Mouse (Mus musculus) myocyte (in vitro differentiated cells): ENCODE results near the gene Spata7. TPM values are rescaled to one million over a fixed set of nuclear protein-coding genes. Genes with fewer than 3 reads are reported as not detected.

Experiments
- H3K27me3 ChIP-seq: one replicate; pipeline ENCODE4 v1.6.1; 2011; ENCODE audit not compliant: control insufficient read depth, insufficient read depth, insufficient read length
- H3K36me3 ChIP-seq: one replicate; pipeline ENCODE4 v1.6.1; 2011; ENCODE audit not compliant: control insufficient read depth, insufficient read depth
- H3K4me2 ChIP-seq: one replicate; pipeline ENCODE4 v1.6.1; 2011; ENCODE audit warnings: low read depth, control low read depth
- H3K4me3 ChIP-seq: one replicate; pipeline ENCODE4 v1.5.1; 2011; ENCODE audit warnings: mild to moderate bottlenecking, control low read depth, moderate library complexity
- H3K79me2 ChIP-seq: one replicate; pipeline ENCODE4 v1.6.1; 2011; ENCODE audit not compliant: control insufficient read depth, insufficient read depth
- H3ac ChIP-seq: one replicate; pipeline ENCODE4 v1.6.1; 2011; ENCODE audit not compliant: control insufficient read depth, insufficient read length
- CEBPB ChIP-seq: IDR thresholded peaks from 2 replicates; pipeline ENCODE4 v1.6.1; 2011; ENCODE audit warnings: mild to moderate bottlenecking, moderate library complexity; ENCODE audit not compliant: poor library complexity, insufficient read depth, severe bottlenecking
- E2F4 ChIP-seq: IDR thresholded peaks from one replicate; pipeline ENCODE4 v1.6.1; 2011; ENCODE audit warnings: mild to moderate bottlenecking, control low read depth, moderate library complexity; ENCODE audit not compliant: insufficient read depth
- MAX ChIP-seq: IDR thresholded peaks from one replicate; pipeline ENCODE4 v1.6.1; 2011; ENCODE audit warnings: low read depth, mild to moderate bottlenecking, control low read depth
- MYOD1 ChIP-seq, 3 experiments: IDR thresholded peaks; one replicate each; pipeline ENCODE4 v1.6.1; 2011; ENCODE audit warnings: control low read depth in 2 of 3, low read depth in 2 of 3, mild to moderate bottlenecking in 2 of 3, moderate library complexity in 1 of 3; ENCODE audit not compliant: insufficient read length in 2 of 3, control insufficient read depth in 1 of 3
- MYOG ChIP-seq, 3 experiments: IDR thresholded peaks; one replicate each; pipeline ENCODE4 v1.6.1; 2011; ENCODE audit warnings: control low read depth in 2 of 3, low read depth in 2 of 3, mild to moderate bottlenecking in 2 of 3; ENCODE audit not compliant: insufficient read length in 2 of 3, control insufficient read depth in 1 of 3, insufficient read depth in 1 of 3
- POLR2A ChIP-seq: IDR thresholded peaks from one replicate; pipeline ENCODE4 v1.6.1; 2011; ENCODE audit warnings: low read depth, mild to moderate bottlenecking, control low read depth, moderate library complexity; ENCODE audit not compliant: insufficient read length
- POLR2AphosphoS2 ChIP-seq: IDR thresholded peaks from one replicate; pipeline ENCODE4 v1.6.1; 2011; ENCODE audit warnings: low read depth, control low read depth; ENCODE audit not compliant: insufficient read length
- REST ChIP-seq: IDR thresholded peaks from one replicate; pipeline ENCODE4 v1.6.1; 2011; ENCODE audit warnings: mild to moderate bottlenecking, control low read depth, moderate library complexity; ENCODE audit not compliant: insufficient read depth, insufficient read length
- SRF ChIP-seq: IDR thresholded peaks from one replicate; pipeline ENCODE4 v1.6.1; 2011; ENCODE audit warnings: low read depth; ENCODE audit not compliant: control insufficient read depth, insufficient read length
- TCF12 ChIP-seq: IDR thresholded peaks from one replicate; pipeline ENCODE4 v1.6.1; 2011; ENCODE audit warnings: mild to moderate bottlenecking, control low read depth; ENCODE audit not compliant: poor library complexity, insufficient read depth, severe bottlenecking
- TCF3 ChIP-seq: IDR thresholded peaks from one replicate; pipeline ENCODE4 v1.6.1; 2011; ENCODE audit warnings: low read depth, control low read depth; ENCODE audit not compliant: insufficient read length
- USF1 ChIP-seq: IDR thresholded peaks from one replicate; pipeline ENCODE4 v1.6.1; 2011; ENCODE audit warnings: low read depth, mild to moderate bottlenecking, control low read depth, moderate library complexity
- polyA plus RNA-seq: library from polyadenylated mRNA; unstranded; fragments of >200 nt; fragmentation: generic; extraction: Trizol; gene quantifications from one replicate; pipeline ENCODE4 v1.2.1, GENCODE M21; 2012; ENCODE audit warnings: missing spikeins

Gene Spata7
- polyA plus RNA-seq, 1 experiment = 3.8 TPM

GRCm38 (mm10) chr12:98662617-98663016, 34.7 kb downstream of the Spata7 start:
- TF ChIP-seq REST = no peak
- no peaks in the 10 kb centered on the region for H3K79me2 ChIP-seq
- H3K36me3 ChIP-seq = peaks cover 6% of the 10 kb centered on the region
- no peak overlapping the region for H3K4me3 ChIP-seq
- H3K27me3 ChIP-seq = no peaks in the 10 kb centered on the region
- no peak overlapping the region for H3K4me2 ChIP-seq
- no peak overlapping the region for H3ac ChIP-seq

- Histone ChIP-seq H3K27me3 (no peaks in the 10 kb centered on the region), H3ac (no peak overlapping the region), H3K79me2 (no peaks in the 10 kb centered on the region), H3K36me3 (peaks cover 9% of the 10 kb centered on the region), H3K4me3 (no peak overlapping the region), H3K4me2 (no peak overlapping the region)
- TF ChIP-seq MYOD1 (IDR thresholded peaks at IDR 0.05; ENCODE audit: control insufficient read depth in 1 of 3, insufficient read length in 2 of 3, low read depth in 2 of 3) = no peak
- TF ChIP-seq POLR2AphosphoS2 = no peak
- no peak for TF ChIP-seq TCF12
- TF ChIP-seq CEBPB = no peak
- no peak for TF ChIP-seq TCF3
- TF ChIP-seq USF1 = no peak
- no peak for TF ChIP-seq MYOG (IDR thresholded peaks at IDR 0.05; ENCODE audit: control insufficient read depth in 1 of 3, insufficient read depth in 1 of 3, insufficient read length in 2 of 3, low read depth in 2 of 3)
- TF ChIP-seq REST = no peak
- TF ChIP-seq E2F4 = no peak
- TF ChIP-seq POLR2A = no peak
- no peak for TF ChIP-seq SRF
- TF ChIP-seq MAX = no peak
Observed at GRCm38 (mm10) chr12:98668132-98668814, 40.3 kb downstream of the Spata7 start.

- TF ChIP-seq MYOG (IDR thresholded peaks at IDR 0.05; ENCODE audit: control insufficient read depth in 1 of 3, insufficient read depth in 1 of 3, insufficient read length in 2 of 3, low read depth in 2 of 3) (no peak), REST (no peak), SRF (no peak), MYOD1 (IDR thresholded peaks at IDR 0.05; ENCODE audit: control insufficient read depth in 1 of 3, insufficient read length in 2 of 3, low read depth in 2 of 3) (no peak), CEBPB (no peak), MAX (no peak), POLR2AphosphoS2 (no peak), USF1 (no peak), TCF12 (no peak), POLR2A (no peak), E2F4 (no peak), TCF3 (no peak)
- Histone ChIP-seq H3K79me2 (no peaks in the 10 kb centered on the region), H3K27me3 (no peaks in the 10 kb centered on the region), H3K4me3 (no peak overlapping the region), H3K36me3 (peaks cover 9% of the 10 kb centered on the region), H3ac (no peak overlapping the region), H3K4me2 (no peak overlapping the region)
Observed at GRCm38 (mm10) chr12:98669086-98669485, 41.1 kb downstream of the Spata7 start.

- H3K79me2 ChIP-seq = no peaks in the 10 kb centered on the region
- no peak overlapping the region for H3K4me3 ChIP-seq
- H3K4me2 ChIP-seq = no peak overlapping the region
- H3K27me3 ChIP-seq = no peaks in the 10 kb centered on the region
- H3ac ChIP-seq = no peak overlapping the region
- no peak for TF ChIP-seq E2F4
- no peak for TF ChIP-seq REST
- no peak for TF ChIP-seq MYOD1 (IDR thresholded peaks at IDR 0.05; ENCODE audit: control insufficient read depth in 1 of 3, insufficient read length in 2 of 3, low read depth in 2 of 3)
- TF ChIP-seq POLR2AphosphoS2 = no peak
- TF ChIP-seq MAX = no peak
- no peak for TF ChIP-seq CEBPB
- H3K36me3 ChIP-seq = peaks cover 9% of the 10 kb centered on the region
Observed at GRCm38 (mm10) chr12:98669864-98670263, 41.9 kb downstream of the Spata7 start.

- Histone ChIP-seq H3K36me3 (peaks cover 13% of the 10 kb centered on the region), H3K27me3 (no peaks in the 10 kb centered on the region), H3K4me2 (no peak overlapping the region), H3ac (no peak overlapping the region), H3K4me3 (no peak overlapping the region), H3K79me2 (no peaks in the 10 kb centered on the region)
- TF ChIP-seq MYOD1 (IDR thresholded peaks at IDR 0.05; ENCODE audit: control insufficient read depth in 1 of 3, insufficient read length in 2 of 3, low read depth in 2 of 3) (no peak), REST (no peak), CEBPB (no peak), MAX (no peak), TCF12 (no peak), POLR2AphosphoS2 (no peak), SRF (no peak), E2F4 (no peak), MYOG (IDR thresholded peaks at IDR 0.05; ENCODE audit: control insufficient read depth in 1 of 3, insufficient read depth in 1 of 3, insufficient read length in 2 of 3, low read depth in 2 of 3) (no peak), USF1 (no peak), TCF3 (no peak), POLR2A (no peak)
Observed at GRCm38 (mm10) chr12:98670429-98670828, 42.5 kb downstream of the Spata7 start.
